Mouse (Mus musculus): ENCODE results near the gene Ccl26. TPM values are rescaled to one million over a fixed set of nuclear protein-coding genes. Genes with fewer than 3 reads are reported as not detected.
"Not testable (repeated sequence)": the region's sequence is repeated elsewhere in the genome, so short reads cannot be mapped to it uniquely, and the experiment has no call there.

The Ccl26 gene
- polyA plus RNA-seq (2015; fragmentation: Nextera tagmentation; extraction: Ambion mirVana) = not detected in 2 replicates

DNA sequence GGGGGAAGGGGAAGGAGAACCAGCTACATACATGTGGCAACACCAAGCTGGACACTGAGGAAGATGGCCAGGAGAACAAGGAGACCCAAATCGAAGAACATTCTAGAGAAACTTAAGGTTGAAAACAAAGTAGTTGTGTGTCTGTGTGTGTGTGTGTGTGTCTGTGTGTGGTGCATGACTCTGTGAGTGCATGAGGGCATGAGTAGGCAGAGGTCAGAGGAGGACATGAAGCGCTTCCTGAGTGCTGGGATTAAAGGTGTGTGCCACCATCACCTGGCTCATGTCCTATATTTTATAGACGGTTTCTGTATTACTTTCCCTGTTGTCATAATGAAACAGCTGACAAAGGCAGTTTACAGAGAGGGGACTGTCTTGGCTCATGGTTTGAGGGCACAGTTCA is at the start of gene Ccl26:
TSS of gene Ccl26 (minus strand) at position 101 of the 400 bp plus-strand sequence.
- no peaks in the 10 kb centered on the region for H3K27me3 ChIP-seq
- no peak for ATAC-seq (ENCODE audit: low FRiP score)
- 90% methylated on average over 3 of the region's 3 CpGs for WGBS
- H3K27ac ChIP-seq = no peak within 1 kb of the TSS
- no peak within 1 kb of the TSS for H3K4me2 ChIP-seq
- no peaks in the 10 kb centered on the region for H3K36me3 ChIP-seq
- no peak within 1 kb of the TSS for H3K9ac ChIP-seq
- no peak within 1 kb of the TSS for H3K4me3 ChIP-seq
- no peaks in the 10 kb centered on the region; the same call in 1 of the 2 replicates for H3K4me1 ChIP-seq (replicated peaks)
- no peaks in the 10 kb centered on the region for H3K9me3 ChIP-seq

DNA sequence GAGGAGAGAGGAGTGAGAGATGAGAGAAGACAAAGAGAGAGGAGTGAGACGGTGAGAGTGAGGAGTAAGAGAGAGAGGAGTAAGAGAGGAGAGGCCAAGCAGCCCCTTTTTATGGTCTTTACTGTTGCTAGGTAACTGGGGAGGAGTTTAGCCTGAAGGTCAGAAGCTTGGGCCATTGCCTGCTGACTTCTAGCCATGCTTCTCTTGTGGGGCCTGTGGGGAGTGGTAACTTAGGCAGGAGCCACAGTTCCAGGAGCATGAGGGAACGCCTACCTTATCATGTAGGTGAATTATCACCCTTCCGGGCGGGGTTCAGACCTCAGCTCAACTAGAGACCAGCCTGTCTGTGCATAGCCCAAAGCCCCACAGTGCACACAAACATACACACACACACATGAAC is 46.4 kb upstream of the Ccl26 start:
- no peaks in the 10 kb centered on the region for H3K27me3 ChIP-seq
- H3K9me3 ChIP-seq = no peaks in the 10 kb centered on the region
- WGBS = 75% methylated on average over 4 of the region's 4 CpGs
- no peak overlapping the region for H3K9ac ChIP-seq
- H3K4me1 ChIP-seq (replicated peaks) = no peaks in the 10 kb centered on the region
- H3K4me2 ChIP-seq = no peak overlapping the region
- ATAC-seq (ENCODE audit: low FRiP score) = no peak
- no peak overlapping the region for H3K27ac ChIP-seq
- H3K4me3 ChIP-seq = no peak overlapping the region
- H3K36me3 ChIP-seq = no peaks in the 10 kb centered on the region

DNA sequence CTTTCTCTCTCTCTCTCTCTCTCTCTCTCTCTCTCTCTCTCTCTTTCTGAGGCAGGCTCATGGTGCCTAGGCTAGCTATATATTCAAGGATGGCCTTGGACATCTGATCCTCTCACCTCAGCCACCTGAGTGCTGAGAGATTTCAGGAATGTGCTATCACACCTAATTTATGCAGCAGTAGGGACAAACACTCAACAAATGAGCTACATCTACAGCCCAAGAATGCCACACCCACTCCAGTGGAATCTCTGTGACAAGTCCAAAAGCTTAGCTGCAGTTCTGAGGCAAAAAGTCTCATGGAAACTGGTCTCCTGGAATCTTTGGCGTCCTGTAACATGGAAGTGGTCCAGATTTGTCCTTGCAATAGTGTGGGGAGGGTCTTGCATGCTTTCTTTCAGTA is 44.2 kb upstream of the Ccl26 start:
- no peaks in the 10 kb centered on the region for H3K36me3 ChIP-seq
- WGBS = 42% methylated on average over 1 of the region's 1 CpGs
- H3K4me3 ChIP-seq = no peak overlapping the region
- ATAC-seq (ENCODE audit: low FRiP score) = no peak
- H3K4me1 ChIP-seq (replicated peaks) = no peaks in the 10 kb centered on the region
- H3K4me2 ChIP-seq = no peak overlapping the region
- no peaks in the 10 kb centered on the region for H3K27me3 ChIP-seq
- H3K27ac ChIP-seq = no peak overlapping the region
- H3K9ac ChIP-seq = no peak overlapping the region
- peaks cover 6% of the 10 kb centered on the region for H3K9me3 ChIP-seq

GRCm38 (mm10) chr5:135606717-135607116 is 43.3 kb upstream of the Ccl26 start:
- H3K9me3 ChIP-seq; H3K4me3 ChIP-seq; H3K27ac ChIP-seq; H3K36me3 ChIP-seq; H3K27me3 ChIP-seq; H3K9ac ChIP-seq; ATAC-seq (ENCODE audit: low FRiP score); H3K4me2 ChIP-seq; H3K4me1 ChIP-seq (replicated peaks): not testable (repeated sequence)
- no CpG with 5 or more reads among the region's 1 CpGs for WGBS

- H3K4me2 ChIP-seq; H3K4me3 ChIP-seq; H3K9ac ChIP-seq; H3K9me3 ChIP-seq; H3K27me3 ChIP-seq; H3K36me3 ChIP-seq; ATAC-seq (ENCODE audit: low FRiP score); H3K27ac ChIP-seq; H3K4me1 ChIP-seq (replicated peaks): not testable (repeated sequence)
- no CpG with 5 or more reads among the region's 1 CpGs for WGBS
Observed at GRCm38 (mm10) chr5:135604643-135605042, 41.3 kb upstream of the Ccl26 start.

GRCm38 (mm10) chr5:135589996-135590784 is 26.8 kb upstream of the Ccl26 start:
- H3K4me2 ChIP-seq = no peak overlapping the region
- H3K9ac ChIP-seq = no peak overlapping the region
- no peaks in the 10 kb centered on the region for H3K4me1 ChIP-seq (replicated peaks)
- ATAC-seq (ENCODE audit: low FRiP score) = no peak
- no peak overlapping the region for H3K4me3 ChIP-seq
- no peaks in the 10 kb centered on the region for H3K36me3 ChIP-seq
- 0 out of 2 replicates have a peak, but pooled peaks cover 9% of the 10 kb centered on the region for H3K9me3 ChIP-seq
- no peak overlapping the region for H3K27ac ChIP-seq
- 85% methylated on average over 12 of the region's 12 CpGs for WGBS
- no peaks in the 10 kb centered on the region for H3K27me3 ChIP-seq

- Histone ChIP-seq H3K36me3 (no peaks in the 10 kb centered on the region), H3K4me1 (replicated peaks) (no peaks in the 10 kb centered on the region), H3K9me3 (0 out of 2 replicates have a peak, but pooled peaks cover 9% of the 10 kb centered on the region), H3K9ac (no peak overlapping the region), H3K4me3 (no peak overlapping the region), H3K4me2 (no peak overlapping the region), H3K27ac (no peak overlapping the region), H3K27me3 (no peaks in the 10 kb centered on the region)
- 92% methylated on average over 4 of the region's 4 CpGs for WGBS
- no peak for ATAC-seq (ENCODE audit: low FRiP score)
Observed at GRCm38 (mm10) chr5:135587764-135588163, 24.4 kb upstream of the Ccl26 start.

DNA sequence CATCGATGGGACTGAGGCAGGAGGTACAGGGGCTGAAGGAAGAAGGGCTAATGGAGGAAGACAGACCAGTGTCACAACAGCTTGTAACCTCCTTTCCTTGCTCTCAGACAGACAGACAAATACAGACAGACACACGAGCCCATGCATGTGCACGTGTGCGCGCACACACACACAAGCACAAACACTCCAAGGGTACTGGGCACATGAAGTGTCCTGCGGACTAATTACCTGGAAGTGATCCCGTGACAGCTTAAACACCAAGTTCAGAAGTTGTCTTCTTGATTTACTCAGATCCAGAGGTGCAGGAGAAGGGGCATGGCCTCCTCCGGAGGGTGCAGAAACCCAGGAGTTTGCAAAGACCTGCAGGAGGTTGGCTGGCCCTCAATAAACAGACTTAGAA is 22.3 kb upstream of the Ccl26 start:
- no peak for ATAC-seq (ENCODE audit: low FRiP score)
- WGBS = 93% methylated on average over 8 of the region's 8 CpGs
- H3K4me2 ChIP-seq = no peak overlapping the region
- no peaks in the 10 kb centered on the region for H3K36me3 ChIP-seq
- no peaks in the 10 kb centered on the region for H3K4me1 ChIP-seq (replicated peaks)
- H3K4me3 ChIP-seq = no peak overlapping the region
- no peak overlapping the region for H3K27ac ChIP-seq
- H3K9me3 ChIP-seq = no peaks in the 10 kb centered on the region
- H3K27me3 ChIP-seq = no peaks in the 10 kb centered on the region
- no peak overlapping the region for H3K9ac ChIP-seq

GRCm38 (mm10) chr5:135582330-135582729 is 19.0 kb upstream of the Ccl26 start:
- H3K9me3 ChIP-seq = no peaks in the 10 kb centered on the region
- no peak overlapping the region for H3K4me2 ChIP-seq
- no peak for ATAC-seq (ENCODE audit: low FRiP score)
- H3K4me3 ChIP-seq = no peak overlapping the region
- no peaks in the 10 kb centered on the region for H3K4me1 ChIP-seq (replicated peaks)
- no peaks in the 10 kb centered on the region for H3K36me3 ChIP-seq
- 86% methylated on average over 4 of the region's 4 CpGs for WGBS
- H3K27me3 ChIP-seq = no peaks in the 10 kb centered on the region
- no peak overlapping the region for H3K27ac ChIP-seq
- H3K9ac ChIP-seq = no peak overlapping the region

GRCm38 (mm10) chr5:135579331-135579751 is 16.0 kb upstream of the Ccl26 start:
- Histone ChIP-seq H3K27ac (no peak overlapping the region), H3K4me2 (no peak overlapping the region), H3K9ac (no peak overlapping the region), H3K36me3 (no peaks in the 10 kb centered on the region), H3K4me1 (replicated peaks) (no peaks in the 10 kb centered on the region), H3K4me3 (no peak overlapping the region), H3K27me3 (no peaks in the 10 kb centered on the region), H3K9me3 (no peaks in the 10 kb centered on the region)
- no peak for ATAC-seq (ENCODE audit: low FRiP score)
- WGBS = 75% methylated on average over 10 of the region's 10 CpGs

GRCm38 (mm10) chr5:135576055-135576454 is 12.7 kb upstream of the Ccl26 start:
- ATAC-seq (ENCODE audit: low FRiP score) = no peak
- 62% methylated on average over 4 of the region's 4 CpGs for WGBS
- Histone ChIP-seq H3K27me3 (no peaks in the 10 kb centered on the region), H3K9me3 (no peaks in the 10 kb centered on the region), H3K9ac (no peak overlapping the region; the same call in 1 of the 2 replicates), H3K36me3 (no peaks in the 10 kb centered on the region), H3K4me3 (no peak overlapping the region), H3K4me2 (no peak overlapping the region), H3K4me1 (replicated peaks) (no peaks in the 10 kb centered on the region), H3K27ac (no peak overlapping the region)

- Histone ChIP-seq H3K27ac (no peak within 1 kb of the TSS), H3K9me3 (no peaks in the 10 kb centered on the region), H3K4me1 (replicated peaks) (no peaks in the 10 kb centered on the region), H3K36me3 (no peaks in the 10 kb centered on the region), H3K4me2 (no peak within 1 kb of the TSS), H3K9ac (no peak within 1 kb of the TSS), H3K27me3 (no peaks in the 10 kb centered on the region), H3K4me3 (no peak within 1 kb of the TSS)
- 94% methylated on average over 6 of the region's 6 CpGs for WGBS
- ATAC-seq (ENCODE audit: low FRiP score) = no peak
Observed at GRCm38 (mm10) chr5:135573006-135573405, 9.6 kb upstream of the Ccl26 start, which contains the start of gene Ccl24. TSS of gene Ccl24 (minus strand) at chr5:135573049.

DNA sequence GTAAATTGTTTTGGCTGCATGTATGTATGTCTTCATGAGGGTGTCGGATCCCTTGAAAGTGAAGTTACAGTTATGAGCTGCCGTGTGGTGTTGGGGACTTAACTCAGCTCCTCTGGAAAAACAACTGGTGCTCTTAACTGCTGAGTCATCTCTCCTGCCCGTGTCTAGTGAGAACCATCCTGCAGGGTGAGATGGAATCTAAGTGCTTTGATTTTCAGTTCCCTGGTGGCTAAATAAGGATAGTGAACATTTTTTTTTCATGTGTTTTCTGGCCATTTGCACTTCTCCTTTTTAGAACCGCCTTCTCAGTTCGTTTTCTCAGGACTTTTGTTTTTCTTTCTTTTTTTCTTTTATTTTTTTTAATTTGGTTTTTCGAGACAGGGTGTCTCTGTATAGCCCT is 5.3 kb upstream of the Ccl26 start:
- Histone ChIP-seq H3K9me3 (no peaks in the 10 kb centered on the region), H3K27ac (no peak overlapping the region), H3K4me1 (replicated peaks) (no peaks in the 10 kb centered on the region), H3K9ac (no peak overlapping the region), H3K4me3 (no peak overlapping the region), H3K4me2 (no peak overlapping the region), H3K36me3 (no peaks in the 10 kb centered on the region), H3K27me3 (no peaks in the 10 kb centered on the region)
- no peak for ATAC-seq (ENCODE audit: low FRiP score)
- WGBS = 72% methylated on average over 6 of the region's 6 CpGs

All from hindbrain, embryonic 13.5 days (tissue).